Mouse (Mus musculus): ENCODE results near the gene Gm6525.

DNA sequence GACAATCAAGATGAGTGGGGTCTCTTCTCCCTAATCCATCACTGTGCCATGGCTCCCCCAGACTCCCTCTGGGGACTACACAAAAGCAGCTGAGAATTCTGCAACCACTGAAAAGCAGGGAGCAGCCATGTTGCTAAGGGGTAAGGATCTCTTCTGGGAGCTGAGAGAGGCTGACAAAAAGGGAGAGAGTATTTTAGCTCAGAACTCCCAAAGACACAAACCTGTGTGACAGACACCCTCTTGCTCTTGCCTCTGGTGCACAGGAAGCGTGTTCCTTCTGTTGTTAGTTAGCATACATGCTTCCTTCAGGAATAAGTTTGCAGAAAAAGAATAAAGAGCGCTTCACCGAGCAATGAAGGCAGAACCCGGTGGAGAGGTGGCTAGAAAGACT is 44.1 kb downstream of the Gm6525 start:
- TF ChIP-seq CTCF (IDR thresholded peaks at IDR 0.05; ENCODE audit: low read depth, low read length) (no peak), POLR2A (IDR thresholded peaks at IDR 0.05; ENCODE audit: extremely low read depth, insufficient read depth, low read length) (no peak)
